Mouse (Mus musculus) left cerebral cortex, postnatal 25 days (tissue): ENCODE measurements around the gene Icmt. TPM values are rescaled to one million over a fixed set of nuclear protein-coding genes. Genes with fewer than 3 reads are reported as not detected.

Experiments used
- DNase-seq, 2 experiments: peaks; one replicate each; pipeline ENCODE4 v3.0.0; 2022; ENCODE audit warnings: low spot score in 2 of 2, mixed read lengths in 1 of 2
- intact Hi-C: fragments of 180-260 bp; cut with DNase I; formaldehyde crosslinking; loops from one replicate; pipeline ENCODE4 v1.15.1; 2025
- total RNA-seq, 2 experiments: library from RNA; stranded (reverse); gene quantifications; 2 replicates each; pipeline ENCODE4 v1.2.3; 2021

Icmt gene
- total RNA-seq, 2 experiments from 2014 or later: 50.9 to 56.7 TPM

GRCm38 (mm10) chr4:152273191-152273590 is 23.8 kb upstream of the Icmt start:
- intact Hi-C loops: no loop called here

GRCm38 (mm10) chr4:152273621-152274236 is 23.3 kb upstream of the Icmt start, which contains the start of gene Gpr153:
Gene Gpr153 (plus strand): TSS chr4:152274232.
- DNase-seq: peak in 1 of 2 experiments; percentile 58
- intact Hi-C loops: no loop called here

More at GRCm38 (mm10) chr4:152273191-152273590, 23.8 kb upstream of the Icmt start:
- no peak for DNase-seq

GRCm38 (mm10) chr4:152274681-152275131 is 22.3 kb upstream of the Icmt start:
- no peak for DNase-seq
- intact Hi-C loops: no loop called here

- intact Hi-C loops: no loop called here
- DNase-seq: no peak
Measured at GRCm38 (mm10) chr4:152276389-152277347, 20.4 kb upstream of the Icmt start.

GRCm38 (mm10) chr4:152277916-152278315 is 19.1 kb upstream of the Icmt start:
- DNase-seq: no peak
- intact Hi-C loops: no loop called here

- intact Hi-C loops: no loop called here
- peak in 1 of 2 experiments; percentile 81 for DNase-seq
Measured at GRCm38 (mm10) chr4:152278986-152279385, 18.0 kb upstream of the Icmt start.

GRCm38 (mm10) chr4:152281601-152282000 is 15.4 kb upstream of the Icmt start:
- intact Hi-C loops: loop anchor here (10.0 kb wide), 1 partner anchor 107 kb away; the partner anchor contains the start of gene Acot7
- DNase-seq: no peak

- intact Hi-C loops: loop anchor here (1.0 to 10.0 kb wide), 2 partner anchors 68 to 108 kb away; partner anchors contain the start of gene Acot7
Measured at GRCm38 (mm10) chr4:152282721-152283120, 14.3 kb upstream of the Icmt start.

GRCm38 (mm10) chr4:152283186-152283950 is 13.7 kb upstream of the Icmt start:
- intact Hi-C loops: loop anchor here (1.0 to 10.0 kb wide), 2 partner anchors 69 to 109 kb away; partner anchors contain the start of gene Acot7
- peak; percentile 84 to 85 for DNase-seq

More at GRCm38 (mm10) chr4:152282721-152283120, 14.3 kb upstream of the Icmt start:
- DNase-seq: no peak

- intact Hi-C loops: loop anchor here (10.0 kb wide), 1 partner anchor 111 kb away; the partner anchor contains the start of gene Acot7
Measured at GRCm38 (mm10) chr4:152285505-152285904, 11.5 kb upstream of the Icmt start.

GRCm38 (mm10) chr4:152286183-152286582 is 10.8 kb upstream of the Icmt start:
- DNase-seq: peak; percentile 47 to 67
- intact Hi-C loops: loop anchor here (10.0 kb wide), 1 partner anchor 111 kb away; the partner anchor contains the start of gene Acot7

More at GRCm38 (mm10) chr4:152285505-152285904, 11.5 kb upstream of the Icmt start:
- DNase-seq: peak; percentile 47 to 56

- intact Hi-C loops: loop anchor here (10.0 kb wide), 1 partner anchor 112 kb away; the partner anchor contains the start of gene Acot7
- DNase-seq: no peak
Measured at GRCm38 (mm10) chr4:152286887-152287286, 10.1 kb upstream of the Icmt start.

GRCm38 (mm10) chr4:152287317-152288120 is 9.5 kb upstream of the Icmt start:
- intact Hi-C loops: loop anchor here (10.0 kb wide), 1 partner anchor 113 kb away; the partner anchor contains the start of gene Acot7
- no peak for DNase-seq

GRCm38 (mm10) chr4:152288398-152288945 is 8.6 kb upstream of the Icmt start:
- no peak for DNase-seq
- intact Hi-C loops: loop anchor here (10.0 kb wide), 1 partner anchor 114 kb away; the partner anchor contains the start of gene Acot7

- intact Hi-C loops: no loop called here
- no peak for DNase-seq
Measured at GRCm38 (mm10) chr4:152290385-152290784, 6.6 kb upstream of the Icmt start.

- DNase-seq: no peak
- intact Hi-C loops: no loop called here
Measured at GRCm38 (mm10) chr4:152290991-152291390, 6.0 kb upstream of the Icmt start.

- intact Hi-C loops: no loop called here
Measured at GRCm38 (mm10) chr4:152291562-152291961, 5.5 kb upstream of the Icmt start, which contains the start of gene Hes3. Gene Hes3 (minus strand): TSS chr4:152291662.

More at GRCm38 (mm10) chr4:152291562-152291961, 5.5 kb upstream of the Icmt start, which contains the start of gene Hes3:
- DNase-seq: no peak
